Mouse (Mus musculus) megakaryocyte, embryonic 14.5 days (primary cell): ENCODE data around the gene Lrrc75b.

Experiments
- FLI1 ChIP-seq: IDR thresholded peaks from 2 replicates; pipeline ENCODE4 v1.6.1; 2012; ENCODE audit warnings: low read length, inconsistent platforms, mixed read lengths
- GATA1 ChIP-seq: IDR thresholded peaks from 3 replicates; pipeline ENCODE4 v1.6.1; 2012; ENCODE audit warnings: mixed read lengths, low read length, inconsistent platforms, borderline replicate concordance

- TF ChIP-seq GATA1 (no peak), FLI1 (no peak)
Observed at GRCm38 (mm10) chr10:75587781-75588180, 27.7 kb upstream of the Lrrc75b start.
